Mouse (Mus musculus) myocyte (in vitro differentiated cells): ENCODE measurements at regions not wholly inside any gene's neighbourhood (a gene's known extent, or its start where the extent isn't known, plus 50 kb on each side); places are given as distances from the start of the nearest gene placed in this dataset.

ENCODE experiments used
- H3K27me3 ChIP-seq: one replicate; pipeline ENCODE4 v1.6.1; 2011; ENCODE audit not compliant: control insufficient read depth, insufficient read depth, insufficient read length
- H3K36me3 ChIP-seq: one replicate; pipeline ENCODE4 v1.6.1; 2011; ENCODE audit not compliant: control insufficient read depth, insufficient read depth
- H3K4me2 ChIP-seq: one replicate; pipeline ENCODE4 v1.6.1; 2011; ENCODE audit warnings: low read depth, control low read depth
- H3K4me3 ChIP-seq: one replicate; pipeline ENCODE4 v1.5.1; 2011; ENCODE audit warnings: mild to moderate bottlenecking, control low read depth, moderate library complexity
- H3K79me2 ChIP-seq: one replicate; pipeline ENCODE4 v1.6.1; 2011; ENCODE audit not compliant: control insufficient read depth, insufficient read depth
- H3ac ChIP-seq: one replicate; pipeline ENCODE4 v1.6.1; 2011; ENCODE audit not compliant: control insufficient read depth, insufficient read length
- CEBPB ChIP-seq: IDR thresholded peaks from 2 replicates; pipeline ENCODE4 v1.6.1; 2011; ENCODE audit warnings: mild to moderate bottlenecking, moderate library complexity; ENCODE audit not compliant: poor library complexity, insufficient read depth, severe bottlenecking
- E2F4 ChIP-seq: IDR thresholded peaks from one replicate; pipeline ENCODE4 v1.6.1; 2011; ENCODE audit warnings: mild to moderate bottlenecking, control low read depth, moderate library complexity; ENCODE audit not compliant: insufficient read depth
- MAX ChIP-seq: IDR thresholded peaks from one replicate; pipeline ENCODE4 v1.6.1; 2011; ENCODE audit warnings: low read depth, mild to moderate bottlenecking, control low read depth
- MYOD1 ChIP-seq, 3 experiments: IDR thresholded peaks; one replicate each; pipeline ENCODE4 v1.6.1; 2011; ENCODE audit warnings: control low read depth in 2 of 3, low read depth in 2 of 3, mild to moderate bottlenecking in 2 of 3, moderate library complexity in 1 of 3; ENCODE audit not compliant: insufficient read length in 2 of 3, control insufficient read depth in 1 of 3
- MYOG ChIP-seq, 3 experiments: IDR thresholded peaks; one replicate each; pipeline ENCODE4 v1.6.1; 2011; ENCODE audit warnings: control low read depth in 2 of 3, low read depth in 2 of 3, mild to moderate bottlenecking in 2 of 3; ENCODE audit not compliant: insufficient read length in 2 of 3, control insufficient read depth in 1 of 3, insufficient read depth in 1 of 3
- POLR2A ChIP-seq: IDR thresholded peaks from one replicate; pipeline ENCODE4 v1.6.1; 2011; ENCODE audit warnings: low read depth, mild to moderate bottlenecking, control low read depth, moderate library complexity; ENCODE audit not compliant: insufficient read length
- POLR2AphosphoS2 ChIP-seq: IDR thresholded peaks from one replicate; pipeline ENCODE4 v1.6.1; 2011; ENCODE audit warnings: low read depth, control low read depth; ENCODE audit not compliant: insufficient read length
- REST ChIP-seq: IDR thresholded peaks from one replicate; pipeline ENCODE4 v1.6.1; 2011; ENCODE audit warnings: mild to moderate bottlenecking, control low read depth, moderate library complexity; ENCODE audit not compliant: insufficient read depth, insufficient read length
- SRF ChIP-seq: IDR thresholded peaks from one replicate; pipeline ENCODE4 v1.6.1; 2011; ENCODE audit warnings: low read depth; ENCODE audit not compliant: control insufficient read depth, insufficient read length
- TCF12 ChIP-seq: IDR thresholded peaks from one replicate; pipeline ENCODE4 v1.6.1; 2011; ENCODE audit warnings: mild to moderate bottlenecking, control low read depth; ENCODE audit not compliant: poor library complexity, insufficient read depth, severe bottlenecking
- TCF3 ChIP-seq: IDR thresholded peaks from one replicate; pipeline ENCODE4 v1.6.1; 2011; ENCODE audit warnings: low read depth, control low read depth; ENCODE audit not compliant: insufficient read length
- USF1 ChIP-seq: IDR thresholded peaks from one replicate; pipeline ENCODE4 v1.6.1; 2011; ENCODE audit warnings: low read depth, mild to moderate bottlenecking, control low read depth, moderate library complexity

DNA sequence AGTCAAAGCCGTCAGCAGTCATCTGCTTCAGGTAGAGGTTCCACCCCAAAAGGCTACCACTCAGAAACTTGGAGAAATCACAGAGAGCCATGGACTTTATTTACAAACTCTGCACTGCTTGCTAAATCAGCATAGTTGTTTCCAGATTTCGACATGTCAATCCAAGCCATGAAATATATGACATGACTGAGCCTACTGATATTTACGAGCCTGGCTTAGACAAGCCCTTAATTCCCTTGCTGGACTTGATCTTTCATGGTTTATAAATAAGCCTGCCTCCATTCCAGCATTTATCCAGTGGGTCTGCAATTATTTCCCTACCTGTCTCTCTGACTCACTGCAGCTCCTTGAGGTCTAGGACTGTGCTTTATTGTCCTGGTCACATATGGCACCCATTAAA lies 1603.1 kb downstream of the 4930444P10Rik start:
- H3K27me3 ChIP-seq = no peaks in the 10 kb centered on the region
- TF ChIP-seq MYOG (IDR thresholded peaks at IDR 0.05; ENCODE audit: control insufficient read depth in 1 of 3, insufficient read depth in 1 of 3, insufficient read length in 2 of 3, low read depth in 2 of 3) (no peak), MYOD1 (IDR thresholded peaks at IDR 0.05; ENCODE audit: control insufficient read depth in 1 of 3, insufficient read length in 2 of 3, low read depth in 2 of 3) (no peak), MAX (no peak), CEBPB (no peak), REST (no peak), TCF12 (no peak), POLR2AphosphoS2 (no peak), USF1 (no peak), POLR2A (no peak), TCF3 (no peak), E2F4 (no peak), SRF (no peak)
- H3K4me3 ChIP-seq = no peak overlapping the region
- H3ac ChIP-seq = no peak overlapping the region
- no peaks in the 10 kb centered on the region for H3K79me2 ChIP-seq
- H3K4me2 ChIP-seq = no peak overlapping the region
- H3K36me3 ChIP-seq = no peaks in the 10 kb centered on the region

DNA sequence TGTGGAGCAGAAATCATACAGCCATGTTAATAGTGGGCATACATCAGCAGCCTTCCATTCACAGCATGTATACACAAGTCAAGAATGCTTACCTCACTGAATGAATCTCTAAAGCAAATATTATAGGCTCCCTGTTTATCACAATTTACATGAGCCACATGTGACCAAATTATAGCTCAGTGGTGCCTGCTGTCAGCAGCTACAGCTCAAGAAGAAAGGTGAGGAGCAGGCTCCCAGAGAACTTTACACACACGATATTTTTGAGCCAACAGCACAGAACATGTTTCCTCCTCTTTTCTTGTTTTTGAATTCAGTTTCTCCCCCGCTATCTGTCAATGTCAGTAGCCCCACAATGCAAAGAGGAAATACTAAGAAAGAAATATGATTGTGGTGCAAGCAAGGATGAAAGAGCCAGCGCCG lies 1605.4 kb downstream of the 4930444P10Rik start:
- Histone ChIP-seq H3ac (no peak overlapping the region), H3K4me3 (no peak overlapping the region), H3K4me2 (no peak overlapping the region), H3K27me3 (no peaks in the 10 kb centered on the region), H3K36me3 (no peaks in the 10 kb centered on the region), H3K79me2 (no peaks in the 10 kb centered on the region)
- TF ChIP-seq REST (no peak), TCF12 (no peak), POLR2A (no peak), TCF3 (no peak), USF1 (no peak), CEBPB (no peak), MYOD1 (IDR thresholded peaks at IDR 0.05; ENCODE audit: control insufficient read depth in 1 of 3, insufficient read length in 2 of 3, low read depth in 2 of 3) (no peak), MAX (no peak), E2F4 (no peak), SRF (no peak), POLR2AphosphoS2 (no peak)

DNA sequence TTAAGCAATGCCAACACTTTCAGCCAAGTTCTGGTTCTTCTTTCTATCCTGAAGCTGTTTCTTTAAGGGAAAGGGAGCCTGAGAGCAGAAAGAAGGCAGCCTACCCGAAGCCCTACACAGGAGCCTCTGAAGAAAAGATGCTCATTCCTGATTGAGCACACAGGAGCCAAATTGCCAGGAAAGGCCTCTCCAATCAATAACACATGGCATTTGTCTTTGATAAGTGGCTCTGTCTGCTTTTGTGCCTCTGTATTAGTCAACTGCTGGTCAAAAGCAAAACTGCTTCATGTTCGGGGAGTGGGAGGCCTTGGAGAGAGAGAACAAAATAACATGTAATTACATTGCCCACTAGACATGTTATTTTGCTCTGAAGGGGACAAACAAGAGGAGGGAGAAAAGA lies 1607.4 kb downstream of the 4930444P10Rik start:
- Histone ChIP-seq H3K79me2 (no peaks in the 10 kb centered on the region), H3K4me3 (no peak overlapping the region), H3K4me2 (no peak overlapping the region), H3ac (no peak overlapping the region), H3K27me3 (no peaks in the 10 kb centered on the region), H3K36me3 (no peaks in the 10 kb centered on the region)
- TF ChIP-seq MAX = no peak
- no peak for TF ChIP-seq MYOD1 (IDR thresholded peaks at IDR 0.05; ENCODE audit: control insufficient read depth in 1 of 3, insufficient read length in 2 of 3, low read depth in 2 of 3)

DNA sequence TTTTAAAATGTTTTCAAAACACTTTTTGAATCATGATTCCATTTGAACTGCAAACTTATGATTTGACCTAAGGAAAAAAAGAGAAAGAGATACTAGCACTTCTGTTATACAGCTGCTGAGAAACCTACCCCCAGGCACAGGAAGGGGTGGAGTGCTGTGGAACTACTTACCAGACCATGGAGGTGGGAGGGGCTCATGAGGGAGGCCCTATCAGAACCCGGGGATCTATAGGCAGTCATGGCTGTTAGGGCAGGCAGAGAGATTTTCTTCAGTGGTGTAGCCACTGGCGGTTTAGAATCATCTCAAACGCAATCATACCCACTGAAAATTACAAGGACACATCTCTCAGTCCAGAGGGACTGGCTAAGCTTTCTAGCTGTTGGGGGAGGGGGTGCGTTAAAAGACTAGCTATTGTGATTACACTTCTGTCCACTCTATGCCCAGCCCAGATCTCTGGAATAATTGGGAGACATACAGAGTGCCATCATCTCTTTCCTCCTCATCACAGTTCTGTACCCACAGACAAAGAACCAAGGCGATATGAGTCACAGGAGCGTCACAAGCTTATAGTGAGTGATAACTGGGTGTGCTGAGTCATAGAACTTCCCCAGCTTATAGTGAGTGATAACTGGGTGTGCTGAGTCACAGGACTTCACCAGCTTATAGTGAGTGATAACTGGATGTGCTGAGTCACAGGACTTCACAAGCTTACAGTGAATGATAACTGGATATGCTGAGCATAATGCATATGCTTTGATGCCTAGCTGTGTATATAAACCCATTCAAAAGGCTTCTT lies 1608.8 kb downstream of the 4930444P10Rik start:
- H3ac ChIP-seq = no peak overlapping the region
- no peaks in the 10 kb centered on the region for H3K36me3 ChIP-seq

DNA sequence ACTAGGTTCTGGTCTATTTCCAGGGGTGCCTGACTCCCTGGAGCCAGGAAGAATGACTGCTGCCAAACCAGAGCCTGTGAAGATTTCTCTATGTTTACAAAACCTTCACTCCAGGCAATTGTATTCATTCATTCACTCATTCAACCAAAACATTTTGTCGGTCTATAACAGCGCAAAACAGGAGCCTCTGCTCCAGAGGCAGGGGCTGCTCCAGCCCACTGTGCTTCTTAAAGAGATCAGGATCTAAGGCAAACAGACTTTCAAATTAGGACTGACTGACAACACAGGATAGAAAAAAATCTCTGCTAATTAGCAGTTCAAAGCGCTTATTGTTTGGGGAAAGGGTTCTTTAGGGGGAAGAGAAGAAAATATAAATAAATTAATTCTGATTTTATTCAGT lies 1620.8 kb downstream of the 4930444P10Rik start:
- Histone ChIP-seq H3K79me2 (no peaks in the 10 kb centered on the region), H3ac (no peak overlapping the region), H3K4me3 (no peak overlapping the region), H3K4me2 (no peak overlapping the region), H3K36me3 (no peaks in the 10 kb centered on the region), H3K27me3 (no peaks in the 10 kb centered on the region)
- TF ChIP-seq TCF3 = no peak
- no peak for TF ChIP-seq REST
- no peak for TF ChIP-seq MYOD1 (IDR thresholded peaks at IDR 0.05; ENCODE audit: control insufficient read depth in 1 of 3, insufficient read length in 2 of 3, low read depth in 2 of 3)
- no peak for TF ChIP-seq CEBPB
- TF ChIP-seq POLR2AphosphoS2 = no peak
- TF ChIP-seq SRF = no peak
- no peak for TF ChIP-seq POLR2A
- TF ChIP-seq E2F4 = no peak
- TF ChIP-seq MAX = no peak
- TF ChIP-seq USF1 = no peak
- TF ChIP-seq MYOG (IDR thresholded peaks at IDR 0.05; ENCODE audit: control insufficient read depth in 1 of 3, insufficient read depth in 1 of 3, insufficient read length in 2 of 3, low read depth in 2 of 3) = no peak
- TF ChIP-seq TCF12 = no peak

More for the DNA sequence above, 1608.8 kb downstream of the 4930444P10Rik start:
- no peaks in the 10 kb centered on the region for H3K79me2 ChIP-seq
- TF ChIP-seq E2F4 (no peak), TCF3 (no peak), MYOD1 (IDR thresholded peaks at IDR 0.05; ENCODE audit: control insufficient read depth in 1 of 3, insufficient read length in 2 of 3, low read depth in 2 of 3) (no peak), CEBPB (no peak), POLR2A (no peak), MAX (no peak), SRF (no peak), TCF12 (no peak), USF1 (no peak), REST (no peak), POLR2AphosphoS2 (no peak)
- no peaks in the 10 kb centered on the region for H3K27me3 ChIP-seq
- peak overlapping the region; percentile 54 for H3K4me2 ChIP-seq
- H3K4me3 ChIP-seq = no peak overlapping the region
